Mouse (Mus musculus): ENCODE results near the gene St6galnac3. TPM values are rescaled to one million over a fixed set of nuclear protein-coding genes. Genes with fewer than 3 reads are reported as not detected.

St6galnac3 gene
- polyA plus RNA-seq, 1 experiment = 13.5 TPM

DNA sequence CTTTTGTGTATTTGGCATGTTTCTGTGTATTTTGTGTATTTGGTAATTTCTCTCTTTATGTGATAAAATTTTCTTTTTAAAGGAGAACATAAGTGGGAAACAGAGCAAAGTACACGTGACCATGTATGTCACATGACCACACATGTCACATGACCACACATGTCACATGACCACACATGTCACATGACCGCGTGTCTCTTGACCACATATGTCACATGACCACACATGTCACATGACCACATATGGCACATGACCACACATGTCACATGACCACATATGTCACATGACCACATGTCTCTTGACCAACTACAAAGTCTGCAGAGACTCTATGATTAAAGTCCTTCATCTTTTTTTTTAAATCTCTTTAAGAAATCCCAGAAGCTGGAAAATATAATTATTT, 413.0 kb downstream of the St6galnac3 start:
- no peak for DNase-seq (ENCODE audit: extremely low spot score in 1 of 2, low spot score in 1 of 2)

DNA sequence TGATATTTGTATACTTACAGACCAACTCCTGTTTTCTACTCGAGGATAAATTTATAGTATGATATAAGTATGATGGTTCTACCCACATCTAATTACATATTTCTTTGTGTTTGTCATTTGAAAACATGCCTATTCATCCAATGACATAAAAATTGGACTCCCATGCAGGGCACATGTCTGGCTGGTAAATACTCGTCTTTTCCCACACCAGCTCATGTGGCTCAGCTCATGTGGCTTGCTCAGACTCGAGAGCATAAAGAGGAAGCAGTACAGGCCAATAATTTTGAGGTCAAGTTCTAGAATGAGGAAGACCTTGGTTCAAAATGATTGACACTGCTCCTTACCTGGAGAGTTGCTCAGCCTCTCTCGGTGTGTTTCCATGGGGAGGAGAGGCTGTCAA, 416.6 kb downstream of the St6galnac3 start:
- DNase-seq (ENCODE audit: extremely low spot score in 1 of 2, low spot score in 1 of 2) = no peak

DNA sequence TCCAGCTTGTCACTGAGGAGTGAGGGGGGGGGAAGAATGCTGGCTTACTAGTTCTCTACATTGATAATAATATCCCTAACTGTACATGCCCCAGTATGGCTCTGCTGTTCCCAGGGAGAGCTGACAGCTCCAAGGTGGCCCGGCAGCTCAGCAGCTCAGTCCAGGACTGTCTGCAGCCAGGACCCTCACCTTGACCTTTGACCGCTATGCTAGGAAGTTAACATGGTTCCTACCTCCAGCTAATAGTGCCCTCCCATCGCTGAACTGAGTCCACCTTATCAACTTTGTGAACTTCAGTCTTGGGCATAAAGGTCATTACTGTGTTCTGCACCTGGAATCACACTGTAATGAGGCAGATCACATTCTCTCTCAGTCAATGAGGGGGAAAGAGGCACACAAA, 419.8 kb downstream of the St6galnac3 start:
- no peak for DNase-seq (ENCODE audit: extremely low spot score in 1 of 2, low spot score in 1 of 2)

DNA sequence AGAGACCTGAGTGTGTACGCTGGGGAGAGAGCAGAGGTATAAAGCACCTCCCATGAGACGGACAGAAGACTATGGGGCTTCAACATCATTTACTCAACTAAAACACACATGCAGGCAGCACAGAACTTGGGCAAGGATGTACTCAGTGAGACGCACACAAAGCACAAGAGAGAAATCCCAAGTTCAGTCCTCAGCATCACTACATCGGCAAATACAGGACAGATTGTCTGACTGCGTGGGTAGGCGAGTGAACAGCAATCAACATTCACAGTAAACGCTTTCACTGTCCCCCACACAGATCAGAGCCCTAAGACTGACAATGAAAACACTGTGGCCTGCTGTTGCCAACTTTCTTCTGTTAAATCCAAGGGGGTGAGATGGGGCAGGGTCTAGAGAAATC, 422.6 kb downstream of the St6galnac3 start:
- DNase-seq (ENCODE audit: extremely low spot score in 1 of 2, low spot score in 1 of 2) = peak in 1 of 2 experiments; percentile 47

DNA sequence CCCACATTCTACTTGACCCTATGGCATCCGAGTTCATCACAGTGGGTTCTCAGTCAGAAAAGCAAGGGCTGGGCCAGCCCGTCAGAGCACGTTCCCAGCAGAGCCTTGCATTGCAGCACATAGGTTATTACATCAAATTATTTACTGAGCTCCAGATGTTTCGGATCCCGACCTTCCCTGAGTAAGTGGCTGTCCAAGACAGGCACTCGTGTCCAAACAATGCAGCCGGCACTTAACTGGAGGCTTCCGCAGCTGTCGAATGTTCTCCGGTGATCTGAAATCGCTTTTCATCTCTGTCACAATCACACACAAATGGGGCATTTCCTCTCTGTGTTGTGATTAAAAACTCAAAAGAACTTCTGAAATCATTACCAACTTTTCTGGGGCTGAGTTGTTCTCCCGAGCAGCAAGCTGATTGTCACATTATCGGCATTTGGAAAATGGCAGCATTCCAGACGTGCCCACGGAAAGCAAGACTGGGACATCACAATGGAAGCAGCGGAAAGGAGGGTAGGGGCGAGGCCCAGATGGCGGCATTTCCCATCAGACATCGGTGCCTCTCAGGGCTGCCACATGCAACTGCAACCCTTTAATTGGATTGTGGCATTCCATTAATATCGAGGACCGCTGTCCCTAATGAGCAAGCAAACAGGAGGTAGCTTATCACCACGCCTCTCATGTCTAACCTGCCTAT, 428.5 kb downstream of the St6galnac3 start:
- peak in 1 of 2 experiments; percentile 47 for DNase-seq (ENCODE audit: extremely low spot score in 1 of 2, low spot score in 1 of 2)

DNA sequence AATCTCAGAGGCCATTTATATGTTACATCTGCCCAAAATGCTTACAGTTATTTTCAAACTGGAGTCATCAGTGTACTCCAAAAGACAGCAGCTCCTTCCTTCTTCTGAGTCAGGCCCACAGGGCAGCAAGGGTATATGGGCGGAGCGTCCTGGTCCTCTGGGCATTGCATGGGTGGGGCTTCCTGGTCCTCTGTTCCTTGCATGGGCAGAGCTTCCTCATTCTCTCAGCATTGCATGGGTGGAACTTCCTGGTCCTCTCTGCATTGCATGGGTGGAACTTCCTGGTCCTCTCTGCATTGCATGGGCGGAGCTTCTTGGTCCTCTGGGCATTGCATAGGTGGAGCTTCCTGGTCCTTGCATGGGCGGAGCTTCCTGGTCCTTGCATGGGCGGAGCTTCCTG, 432.1 kb downstream of the St6galnac3 start:
- no peak for DNase-seq (ENCODE audit: extremely low spot score in 1 of 2, low spot score in 1 of 2)

DNA sequence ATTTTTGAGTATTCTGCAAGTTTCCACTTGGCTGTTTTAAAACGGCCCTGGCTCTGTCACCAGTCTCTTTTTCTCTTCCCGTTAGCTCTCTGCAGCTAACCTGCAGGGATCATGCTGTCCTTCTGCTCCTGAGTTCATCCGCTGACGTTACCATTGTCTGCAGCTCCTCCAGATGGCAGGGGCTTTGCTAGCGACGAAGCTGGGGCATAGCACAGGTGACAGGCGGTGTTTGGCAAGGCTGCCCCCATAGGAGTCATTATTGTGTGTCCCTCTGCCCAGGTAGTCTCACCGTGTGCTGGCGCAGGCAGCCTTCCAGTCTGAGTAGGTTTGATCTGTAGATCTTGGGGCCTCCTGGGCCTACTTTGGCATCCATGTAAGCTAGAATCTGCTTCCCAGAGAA, 432.6 kb downstream of the St6galnac3 start:
- DNase-seq (ENCODE audit: extremely low spot score in 1 of 2, low spot score in 1 of 2) = no peak

DNA sequence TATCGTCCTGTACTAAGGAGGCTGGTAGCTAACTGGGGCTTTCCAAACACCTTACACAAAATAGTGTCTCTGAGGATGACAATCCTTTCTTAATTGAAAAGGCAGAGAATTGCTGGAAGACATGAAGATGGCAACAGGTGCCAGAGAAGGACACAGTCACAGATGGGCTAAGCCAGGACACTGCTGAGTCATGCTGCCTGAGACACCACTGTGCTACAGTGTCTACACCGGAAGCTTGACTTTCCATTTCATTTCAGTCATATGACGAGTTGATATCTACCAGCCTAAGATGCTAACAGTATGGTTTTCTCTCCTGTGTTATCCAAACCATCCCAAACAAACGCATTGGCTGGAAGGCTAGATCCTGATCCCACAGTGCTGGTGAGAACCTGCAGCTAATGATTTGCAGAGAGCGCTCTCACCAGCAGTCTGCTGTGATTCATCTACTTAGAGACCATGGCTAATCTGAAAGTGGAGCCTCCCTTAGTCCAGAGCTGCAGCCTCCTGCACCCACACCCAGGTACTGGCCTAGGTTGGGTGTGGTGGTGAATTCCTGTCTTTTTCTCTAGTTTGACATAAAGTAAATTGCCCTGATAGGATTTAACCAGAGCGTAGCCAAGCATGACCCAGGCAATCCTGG, 433.4 kb downstream of the St6galnac3 start:
- DNase-seq (ENCODE audit: extremely low spot score in 1 of 2, low spot score in 1 of 2) = no peak

DNA sequence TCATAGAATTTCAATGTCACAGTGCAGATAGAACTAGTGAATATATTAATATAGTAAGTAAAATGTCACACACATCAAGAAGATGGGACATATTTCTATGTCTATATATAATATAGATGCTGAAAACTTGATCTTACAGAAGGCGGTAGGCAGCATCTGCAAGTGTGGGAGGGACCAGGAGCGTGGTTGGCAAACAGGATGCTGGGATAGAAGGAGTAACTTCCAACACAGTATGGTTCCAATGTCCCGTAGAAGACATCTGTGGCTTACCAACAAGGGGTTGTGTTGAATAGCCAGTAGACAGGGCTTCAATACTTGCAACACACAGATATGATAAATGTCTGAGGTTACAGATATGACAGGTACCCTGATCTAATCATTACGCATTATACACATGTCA, 435.0 kb downstream of the St6galnac3 start:
- no peak for DNase-seq (ENCODE audit: extremely low spot score in 1 of 2, low spot score in 1 of 2)

DNA sequence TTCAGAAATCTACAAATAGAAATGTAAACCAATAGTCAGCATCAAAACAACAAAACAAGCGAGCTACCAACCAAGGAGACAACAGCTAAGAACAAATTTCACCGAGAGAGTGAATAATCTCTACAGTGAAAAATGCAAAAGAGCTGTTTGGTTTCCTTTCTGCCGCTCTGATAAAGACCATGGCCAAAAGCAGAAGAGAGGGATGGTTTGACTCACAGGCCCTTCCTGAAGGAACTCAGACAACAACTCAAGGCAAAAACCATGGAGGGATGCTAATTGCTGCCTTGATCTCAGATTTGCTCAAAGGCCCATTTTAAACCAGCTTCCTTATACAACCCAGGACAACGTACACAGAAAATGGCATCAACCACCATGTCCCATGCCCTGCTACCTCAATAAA, 437.4 kb downstream of the St6galnac3 start:
- no peak for DNase-seq (ENCODE audit: extremely low spot score in 1 of 2, low spot score in 1 of 2)

DNA sequence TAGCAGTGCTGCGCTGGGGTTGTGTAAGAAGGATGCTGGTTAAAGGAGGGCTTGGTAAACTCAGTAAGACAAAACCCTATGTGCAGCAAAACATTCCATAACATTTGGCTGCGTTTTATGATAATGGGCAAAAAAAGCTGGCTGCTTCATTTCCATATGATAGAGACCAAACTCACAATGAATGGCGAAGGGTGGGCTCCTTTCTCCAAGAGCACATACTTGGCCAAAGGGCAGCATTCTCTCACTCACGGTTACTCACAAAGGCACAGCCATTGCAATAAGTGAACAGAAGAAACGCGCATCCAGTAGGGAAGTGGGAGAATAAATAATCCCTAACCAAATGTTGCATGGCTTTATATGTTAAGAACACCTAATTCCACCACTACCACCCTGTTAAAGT, 437.9 kb downstream of the St6galnac3 start:
- DNase-seq (ENCODE audit: extremely low spot score in 1 of 2, low spot score in 1 of 2) = no peak

DNA sequence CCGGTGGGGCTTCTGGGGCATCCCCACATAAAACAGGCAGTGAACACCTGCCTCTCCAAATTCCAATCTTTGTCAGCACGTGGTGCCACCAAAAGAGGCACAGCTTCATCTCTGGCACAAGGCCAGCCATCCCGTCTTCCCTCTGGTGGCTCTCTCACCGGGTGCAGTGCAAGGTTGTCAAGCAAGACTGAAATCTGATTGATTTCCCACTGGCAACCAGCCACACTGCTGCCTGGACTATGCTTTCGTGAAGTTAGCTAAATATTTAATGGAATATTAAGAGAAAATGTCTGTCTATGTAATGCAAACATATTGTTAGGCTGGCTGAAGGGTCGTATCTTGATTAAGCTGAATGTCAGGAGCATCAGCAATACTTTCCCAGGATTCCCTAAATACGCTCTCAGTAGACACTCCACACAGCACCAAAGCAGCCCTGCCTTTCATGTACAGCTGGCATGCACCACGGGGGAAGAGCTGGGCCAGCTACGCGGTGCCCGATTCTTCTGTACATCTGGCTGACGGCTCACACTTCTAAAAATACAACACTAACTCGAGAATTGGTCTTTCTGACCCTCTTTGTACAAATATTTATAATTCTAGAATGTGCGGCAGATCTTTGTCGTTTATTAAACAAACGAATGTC, 442.7 kb downstream of the St6galnac3 start:
- no peak for DNase-seq (ENCODE audit: extremely low spot score in 1 of 2, low spot score in 1 of 2)

DNA sequence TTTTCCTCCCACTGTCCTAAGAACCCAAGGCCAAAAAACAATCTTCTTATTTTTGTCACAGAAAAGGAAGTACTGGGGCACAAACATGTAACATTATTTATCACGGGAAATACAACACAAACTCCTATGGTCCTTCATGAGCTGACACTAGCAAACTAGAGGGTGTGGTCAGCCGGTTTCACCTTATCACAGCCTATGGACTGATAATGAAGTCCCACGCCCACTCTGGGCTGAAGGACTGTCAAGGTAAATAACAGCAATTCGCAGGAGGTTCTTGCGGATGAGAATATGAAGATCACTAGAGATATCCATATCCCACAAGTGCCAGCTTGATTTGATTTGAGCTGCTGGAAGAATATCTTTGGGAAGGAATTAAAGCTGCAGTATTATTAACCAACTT, 446.7 kb downstream of the St6galnac3 start:
- DNase-seq (ENCODE audit: extremely low spot score in 1 of 2, low spot score in 1 of 2) = no peak

DNA sequence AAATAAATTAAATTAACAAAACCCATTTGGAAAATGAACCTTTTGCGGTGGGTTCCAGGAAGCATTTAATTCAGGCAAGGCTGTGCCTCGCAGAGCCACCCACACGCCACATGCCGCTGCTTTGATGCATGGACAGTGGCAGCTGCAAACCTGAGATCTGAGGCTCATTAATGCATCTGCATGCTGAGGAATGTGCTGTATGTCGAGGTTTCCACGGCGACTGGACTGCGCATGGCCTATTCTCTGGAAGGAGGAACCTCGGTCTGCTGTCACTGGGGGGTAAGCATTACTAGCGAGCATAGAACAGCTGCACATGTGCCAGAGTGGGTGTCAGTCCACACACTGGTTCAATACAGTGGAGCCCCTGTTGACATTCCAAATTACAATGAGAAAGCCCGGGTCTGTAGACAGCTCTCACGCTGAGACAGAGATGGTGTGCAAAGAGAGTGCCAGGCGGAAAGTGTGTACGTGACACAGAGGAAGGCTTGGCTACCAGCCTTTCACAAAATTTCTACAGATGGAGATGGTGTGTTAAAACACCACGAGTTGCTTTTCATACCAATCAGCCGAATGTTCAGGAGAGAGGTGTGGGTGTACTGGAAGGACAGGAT, 447.5 kb downstream of the St6galnac3 start:
- DNase-seq (ENCODE audit: extremely low spot score in 1 of 2, low spot score in 1 of 2) = peak; percentile 23 to 64

DNA sequence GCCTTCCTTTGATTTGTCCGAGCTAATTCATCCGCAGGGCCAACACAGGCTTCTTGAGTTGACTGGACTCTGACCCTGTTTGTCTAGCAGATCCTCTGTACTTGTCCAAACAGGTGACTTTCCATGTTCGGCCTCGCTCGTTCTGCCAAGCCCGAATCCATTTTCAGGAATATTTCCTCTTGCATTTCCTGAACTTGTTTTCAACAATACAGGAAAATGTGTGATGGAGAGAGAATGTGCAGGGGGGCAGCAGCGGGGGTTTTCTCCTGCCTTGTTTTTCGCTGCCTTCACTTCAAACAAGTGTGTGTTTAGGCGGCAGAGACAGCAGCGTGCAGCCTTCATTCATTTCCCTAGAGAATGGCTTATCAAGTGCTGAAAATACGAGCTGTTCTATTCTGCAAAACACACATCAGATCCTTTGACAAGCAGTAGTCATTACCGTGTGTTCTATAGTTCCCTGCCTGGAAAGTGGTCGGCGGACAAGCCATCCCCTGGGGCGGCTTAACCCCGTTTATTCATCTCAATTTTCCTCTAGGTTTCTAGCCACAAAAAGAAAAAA, 448.1 kb downstream of the St6galnac3 start:
- DNase-seq (ENCODE audit: extremely low spot score in 1 of 2, low spot score in 1 of 2) = no peak

DNA sequence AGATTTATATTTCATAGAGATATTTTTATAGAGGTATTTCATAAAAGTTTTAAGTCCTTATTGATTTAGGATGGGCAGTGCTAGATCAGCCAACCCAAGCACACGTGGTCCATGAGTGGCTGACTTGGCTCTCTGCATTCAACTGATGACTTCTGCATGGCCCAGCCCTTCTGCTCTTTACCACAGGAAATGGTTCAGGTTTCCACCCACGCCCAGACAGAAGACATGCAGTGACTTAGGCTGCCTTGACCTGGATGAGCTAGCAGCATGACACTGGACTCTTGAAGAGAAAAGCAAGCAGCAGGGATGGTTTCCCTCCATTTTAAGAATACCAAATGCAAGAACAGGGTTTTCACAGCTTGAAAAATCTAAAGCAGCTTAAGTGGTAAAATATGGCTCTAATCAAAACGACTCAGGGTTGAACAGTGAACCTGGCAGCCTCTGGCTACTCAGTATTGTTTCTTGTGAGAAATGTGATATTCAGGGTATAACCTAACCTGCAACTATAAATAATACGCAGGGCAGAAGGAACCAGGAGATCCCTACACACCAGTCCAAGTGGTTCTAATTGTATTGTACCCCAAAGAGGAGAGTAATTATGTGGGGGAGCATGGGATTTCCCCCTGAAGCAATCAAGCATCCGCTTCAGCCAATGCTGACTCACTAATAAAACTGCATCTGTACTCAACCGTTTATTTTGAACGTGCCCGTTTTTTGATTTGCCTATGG, 448.7 kb downstream of the St6galnac3 start:
- DNase-seq (ENCODE audit: extremely low spot score in 1 of 2, low spot score in 1 of 2) = no peak

DNA sequence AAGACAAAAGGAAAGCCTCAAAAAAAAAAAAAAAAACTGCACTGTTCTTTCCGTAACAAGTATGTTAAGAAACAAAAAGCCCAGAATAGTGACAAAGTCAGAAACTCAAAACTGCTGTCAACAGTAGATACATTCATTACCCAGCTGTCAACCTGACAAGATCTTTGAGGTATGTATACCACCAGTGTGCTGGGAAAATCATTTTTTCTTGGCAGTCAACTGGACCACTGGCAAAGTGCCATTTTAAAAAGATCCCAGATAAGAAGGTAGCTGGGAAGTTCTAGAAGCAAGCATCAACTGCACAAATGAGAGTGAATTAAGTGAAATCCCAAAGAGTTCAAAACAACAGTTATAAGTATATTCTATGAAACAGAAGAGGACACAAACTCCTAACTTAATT, 452.7 kb downstream of the St6galnac3 start:
- no peak for DNase-seq (ENCODE audit: extremely low spot score in 1 of 2, low spot score in 1 of 2)

DNA sequence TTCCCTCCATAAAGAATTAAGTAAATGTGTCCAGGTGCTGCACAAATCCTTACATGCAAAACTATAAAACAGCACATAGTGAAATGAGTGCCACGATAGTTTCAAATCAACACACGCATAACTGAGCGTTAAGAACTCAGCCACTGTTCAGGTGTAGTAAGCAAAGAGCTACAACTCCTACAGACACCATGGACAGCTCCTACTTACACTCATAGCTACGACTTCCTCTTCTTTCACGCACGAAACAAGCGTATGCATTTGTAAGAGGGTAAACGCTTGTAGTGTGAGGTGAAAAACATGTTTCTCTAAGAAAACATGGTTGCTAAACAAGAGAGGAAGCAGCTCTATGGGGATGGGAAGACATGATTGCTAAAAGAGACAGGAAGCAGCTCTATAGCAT, 457.6 kb downstream of the St6galnac3 start:
- DNase-seq (ENCODE audit: extremely low spot score in 1 of 2, low spot score in 1 of 2) = no peak

DNA sequence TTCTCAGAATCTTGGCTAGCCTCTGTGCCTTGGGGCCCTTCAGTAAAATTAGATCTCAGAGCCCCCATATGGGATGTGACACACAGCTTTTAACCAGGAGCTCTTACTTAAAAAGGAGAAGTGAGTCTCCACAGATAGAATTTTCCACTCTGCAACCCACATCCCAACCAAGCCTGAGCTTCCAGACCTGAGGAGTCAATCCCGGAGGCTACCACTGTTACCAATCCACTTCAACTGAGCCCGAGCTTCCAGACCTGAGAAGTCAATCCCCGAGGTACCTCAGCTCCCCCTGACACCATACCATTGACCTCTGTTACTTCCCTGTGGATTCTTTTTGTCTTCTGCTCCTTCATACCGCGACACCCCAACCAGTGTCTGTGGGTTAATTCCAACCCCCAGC, 463.0 kb downstream of the St6galnac3 start:
- DNase-seq (ENCODE audit: extremely low spot score in 1 of 2, low spot score in 1 of 2) = no peak

DNA sequence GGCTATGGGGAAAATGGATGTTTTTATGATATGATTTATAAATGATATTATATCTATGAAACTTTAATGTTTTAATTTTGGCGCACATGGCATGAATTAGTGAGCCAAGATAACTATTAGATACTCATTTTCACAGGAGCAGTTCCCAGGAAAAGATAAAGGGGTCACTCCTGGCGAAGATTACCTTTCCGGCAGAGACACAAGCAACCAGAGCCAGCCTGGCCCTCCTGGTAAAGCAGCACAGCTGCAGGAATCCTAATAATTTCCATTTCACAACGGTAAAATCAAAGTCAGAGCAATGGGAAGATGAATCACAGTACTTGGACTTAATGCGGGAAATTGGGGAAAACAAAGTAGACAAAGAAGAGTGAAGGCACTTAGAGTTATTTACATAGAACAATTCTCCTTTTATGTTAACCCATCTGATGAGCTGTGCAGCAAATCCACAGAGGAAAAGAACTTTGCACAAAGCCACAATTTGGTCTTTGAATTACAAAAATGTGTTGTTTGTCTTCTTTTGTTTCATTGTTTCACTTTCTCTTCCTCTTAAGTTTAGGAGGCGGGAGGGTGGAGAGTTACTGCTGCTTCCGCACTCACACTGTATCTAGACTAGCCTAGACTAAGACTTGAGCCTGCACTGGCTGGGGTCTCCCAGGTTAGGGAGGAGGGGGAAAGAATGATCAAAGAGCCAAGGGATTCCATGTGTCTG, 464.6 kb downstream of the St6galnac3 start:
- no peak for DNase-seq (ENCODE audit: extremely low spot score in 1 of 2, low spot score in 1 of 2)
